Mouse (Mus musculus) kidney, adult 2 months (tissue): ENCODE measurements around the gene 1700001O22Rik. TPM values are rescaled to one million over a fixed set of nuclear protein-coding genes. Genes with fewer than 3 reads are reported as not detected.
A peak's percentile ranks its signal among the peaks of the same experiment; 100 is the strongest.

Source experiments
- DNase-seq: peaks from one replicate; pipeline ENCODE4 v3.0.0; 2021
- H3K27ac ChIP-seq: fragments of 200-500 bp; 2 replicates; pipeline ENCODE4 v1.5.1; 2012; ENCODE audit warnings: low read depth, low read length, control low read depth, inconsistent platforms; ENCODE audit not compliant: insufficient read depth
- H3K27me3 ChIP-seq: fragments of 200-500 bp; replicated peaks from 2 replicates; pipeline ENCODE4 v1.6.1; 2012; ENCODE audit warnings: mild to moderate bottlenecking, moderate library complexity, low read length, inconsistent platforms; ENCODE audit not compliant: control insufficient read depth, insufficient read depth
- H3K36me3 ChIP-seq: fragments of 200-500 bp; 2 replicates; pipeline ENCODE4 v1.6.1; 2012; ENCODE audit warnings: mild to moderate bottlenecking, moderate library complexity, low read length, inconsistent platforms; ENCODE audit not compliant: control insufficient read depth, insufficient read depth
- H3K4me1 ChIP-seq: fragments of 200-500 bp; 2 replicates; pipeline ENCODE4 v1.6.1; 2011; ENCODE audit warnings: low read length; ENCODE audit not compliant: control insufficient read depth, insufficient read depth
- H3K4me3 ChIP-seq: fragments of 200-500 bp; 2 replicates; pipeline ENCODE4 v1.5.1; 2011; ENCODE audit warnings: mild to moderate bottlenecking, low read depth, low read length, control low read depth; ENCODE audit not compliant: insufficient read depth
- CTCF ChIP-seq: fragments of 200-500 bp; conservative IDR thresholded peaks from 2 replicates; pipeline ENCODE4 v1.5.1; 2011; ENCODE audit warnings: low read depth, mild to moderate bottlenecking, control low read depth, low read length, moderate library complexity, mixed read lengths; ENCODE audit not compliant: insufficient read depth, insufficient read length
- POLR2A ChIP-seq: fragments of 200-500 bp; IDR thresholded peaks from one replicate; pipeline ENCODE4 v1.6.1; 2011; ENCODE audit warnings: low read depth, low read length, control low read depth
- WGBS: fragments of 180-500 bp; shearing (Covaris S2); methylation state at CpG from one replicate; pipeline ENCODE4 v1.1.7; 2018; 5-methylcytosine and 5-hydroxymethylcytosine counted together
- polyA plus RNA-seq: library from polyadenylated mRNA; depleted of rRNA; stranded (reverse); fragments of >200 nt; gene quantifications from 2 replicates; pipeline ENCODE4 v1.2.3, GENCODE M21; 2012

Gene 1700001O22Rik
- polyA plus RNA-seq, 1 experiment: 1.7 TPM

GRCm38 (mm10) chr2:30800671-30801066 lies 2.8 kb downstream of the 1700001O22Rik start:
- no peaks in the 10 kb centered on the region for H3K27me3 ChIP-seq
- peak overlapping the region; percentile 51; the same call in 1 of the 2 replicates for H3K4me3 ChIP-seq
- H3K36me3 ChIP-seq: no peaks in the 10 kb centered on the region
- no peak for DNase-seq
- no peak overlapping the region for H3K27ac ChIP-seq
- H3K4me1 ChIP-seq: peaks cover 4% of the 10 kb centered on the region; the same call in 1 of the 2 replicates
- WGBS: 55% methylated on average over 7 of the region's 7 CpGs
- TF ChIP-seq CTCF: no peak
- no peak for TF ChIP-seq POLR2A

DNA sequence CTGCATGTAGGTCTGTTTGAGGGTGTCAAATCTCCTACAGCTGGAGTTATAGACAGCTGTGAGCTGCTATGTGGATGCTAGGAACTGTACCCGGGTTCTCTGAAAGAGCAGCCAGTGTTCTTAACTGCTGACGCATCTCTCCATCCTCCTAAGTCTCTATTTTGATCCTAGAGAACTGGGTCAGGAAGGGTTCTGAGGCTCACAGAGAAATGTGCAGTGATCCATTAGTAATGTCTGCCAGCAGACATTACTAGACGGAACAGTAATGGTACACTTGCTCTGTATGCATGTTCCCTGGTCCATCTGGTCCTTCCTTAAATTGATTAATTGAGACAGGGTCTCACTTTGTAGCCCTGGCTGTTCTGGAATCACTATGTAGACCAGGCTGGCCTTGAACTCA lies 4.0 kb downstream of the 1700001O22Rik start:
- no peak for DNase-seq
- TF ChIP-seq POLR2A (no peak), CTCF (no peak)
- Histone ChIP-seq H3K4me3 (no peak overlapping the region), H3K36me3 (no peaks in the 10 kb centered on the region), H3K27ac (no peak overlapping the region), H3K27me3 (no peaks in the 10 kb centered on the region), H3K4me1 (peaks cover 4% of the 10 kb centered on the region; the same call in 1 of the 2 replicates)
- WGBS: 82% methylated on average over 3 of the region's 3 CpGs

DNA sequence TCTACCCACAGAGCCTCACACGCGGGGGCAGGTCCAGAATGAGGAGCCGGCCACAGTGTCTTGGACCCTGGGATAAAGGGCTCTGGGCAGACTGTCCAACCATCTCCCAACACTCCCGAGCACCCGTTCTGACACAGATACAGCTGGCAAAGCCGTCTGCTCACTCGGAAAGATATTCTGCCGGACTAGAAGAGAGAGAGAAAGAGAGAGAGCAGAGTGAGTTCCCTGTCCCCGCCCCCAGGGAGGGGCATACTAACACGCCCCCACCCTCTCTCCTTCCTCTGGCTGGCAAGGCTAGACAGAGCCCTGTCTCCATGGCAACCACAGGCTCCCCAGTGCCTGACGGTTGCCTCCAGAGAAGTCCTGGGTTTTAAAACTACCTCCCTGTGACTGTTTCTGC lies 7.1 kb downstream of the 1700001O22Rik start:
- Histone ChIP-seq H3K27ac (no peak overlapping the region), H3K4me3 (no peak overlapping the region), H3K27me3 (no peaks in the 10 kb centered on the region), H3K36me3 (no peaks in the 10 kb centered on the region), H3K4me1 (no peaks in the 10 kb centered on the region)
- 5% methylated on average over 11 of the region's 11 CpGs for WGBS
- peak; percentile 90 for DNase-seq
- no peak for TF ChIP-seq POLR2A
- TF ChIP-seq CTCF: no peak

GRCm38 (mm10) chr2:30795889-30796275 lies 7.6 kb downstream of the 1700001O22Rik start:
- no peaks in the 10 kb centered on the region for H3K4me1 ChIP-seq
- H3K36me3 ChIP-seq: no peaks in the 10 kb centered on the region
- no peak overlapping the region for H3K4me3 ChIP-seq
- 84% methylated on average over 5 of the region's 5 CpGs for WGBS
- TF ChIP-seq CTCF: no peak
- TF ChIP-seq POLR2A: no peak
- H3K27me3 ChIP-seq: no peaks in the 10 kb centered on the region
- no peak overlapping the region for H3K27ac ChIP-seq
- no peak for DNase-seq

- H3K4me1 ChIP-seq: no peaks in the 10 kb centered on the region
- H3K27ac ChIP-seq: no peak overlapping the region
- H3K27me3 ChIP-seq: no peaks in the 10 kb centered on the region
- no peak for DNase-seq
- no peaks in the 10 kb centered on the region for H3K36me3 ChIP-seq
- no peak overlapping the region for H3K4me3 ChIP-seq
- TF ChIP-seq CTCF (no peak), POLR2A (no peak)
- WGBS: 76% methylated on average over 7 of the region's 7 CpGs
Measured at GRCm38 (mm10) chr2:30795271-30795888, 8.1 kb downstream of the 1700001O22Rik start.

DNA sequence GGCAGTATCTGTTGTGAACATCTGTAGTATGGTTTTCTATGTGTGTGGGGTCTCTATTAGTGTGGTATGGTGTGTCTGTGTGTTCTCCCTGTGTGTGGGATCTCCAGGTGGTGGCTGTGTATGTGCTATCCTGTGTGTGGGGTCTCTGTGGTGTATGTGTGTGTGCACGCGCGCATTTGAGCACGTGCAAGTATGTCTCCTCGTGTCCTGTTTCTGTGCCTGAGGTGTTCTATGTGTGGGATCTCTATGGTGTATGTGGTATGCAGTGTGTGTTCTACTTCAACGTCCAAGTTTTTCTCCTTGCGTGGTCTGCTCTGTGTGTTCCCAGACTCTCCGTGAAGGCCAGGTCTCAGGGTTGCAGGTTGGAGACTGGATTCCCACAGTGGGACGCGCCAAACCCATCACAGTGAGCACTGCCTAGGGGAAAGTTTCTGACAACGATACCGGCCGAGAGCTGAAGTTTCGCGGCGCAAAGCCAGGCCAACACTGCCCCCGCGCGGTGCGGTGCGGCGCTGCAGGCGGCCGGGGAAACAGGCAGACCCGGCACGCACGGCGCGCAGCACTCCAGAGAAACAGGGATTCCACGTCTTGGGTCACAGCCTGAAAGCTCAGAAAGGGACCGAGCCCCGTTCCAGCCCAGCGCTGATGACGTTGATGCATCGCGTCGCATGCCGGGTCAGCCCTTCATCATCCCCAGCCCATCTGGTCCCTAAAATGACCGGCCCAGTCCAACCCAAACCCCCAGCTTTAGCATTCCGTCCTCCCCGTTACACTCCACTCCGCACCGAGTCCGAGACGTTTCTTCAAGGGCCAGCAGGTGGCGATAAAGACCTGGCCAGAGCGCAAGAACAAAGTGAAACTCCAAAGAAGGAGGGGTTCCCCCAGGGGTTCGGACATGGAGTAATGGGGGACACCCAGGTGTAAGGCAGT lies 9.0 kb downstream of the 1700001O22Rik start:
- DNase-seq: peak; percentile 97
- WGBS: 4% methylated on average over 48 of the region's 48 CpGs
- H3K27ac ChIP-seq: peak overlapping the region; percentile 71
- no peaks in the 10 kb centered on the region for H3K36me3 ChIP-seq
- no peaks in the 10 kb centered on the region for H3K4me1 ChIP-seq
- peak overlapping the region; percentile 45 for H3K4me3 ChIP-seq
- TF ChIP-seq CTCF (peak; percentile 91), POLR2A (no peak)
- H3K27me3 ChIP-seq: no peaks in the 10 kb centered on the region

DNA sequence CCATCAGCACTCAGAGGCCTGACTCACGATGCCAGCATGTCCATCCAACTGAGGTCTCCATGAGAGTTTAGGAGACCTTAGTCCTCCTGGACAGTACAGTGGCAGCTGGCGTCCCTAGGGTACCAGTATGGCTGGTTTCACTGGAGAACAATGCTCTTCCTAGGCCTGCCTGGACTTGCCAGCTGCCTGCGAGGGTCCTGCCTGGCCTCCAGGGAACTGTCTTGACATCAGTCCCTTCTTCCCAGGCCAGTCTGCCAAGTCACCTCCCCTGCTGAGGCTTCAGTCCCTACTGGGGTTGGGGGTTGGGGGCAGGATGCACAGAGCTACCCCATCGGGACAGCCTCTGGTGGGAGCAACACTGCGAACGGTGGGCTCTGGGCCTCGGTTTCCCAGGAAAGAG lies 11.4 kb downstream of the 1700001O22Rik start:
- no peak overlapping the region for H3K4me3 ChIP-seq
- TF ChIP-seq POLR2A (no peak), CTCF (no peak)
- H3K4me1 ChIP-seq: no peaks in the 10 kb centered on the region
- DNase-seq: no peak
- no peaks in the 10 kb centered on the region for H3K27me3 ChIP-seq
- 93% methylated on average over 7 of the region's 7 CpGs for WGBS
- H3K27ac ChIP-seq: no peak overlapping the region
- no peaks in the 10 kb centered on the region for H3K36me3 ChIP-seq
